Mouse (Mus musculus): ENCODE data around the gene Epn3.

- TF ChIP-seq CTCF (IDR thresholded peaks at IDR 0.05; ENCODE audit: borderline replicate concordance, insufficient read depth, low read length) (no peak), POLR2A (IDR thresholded peaks at IDR 0.05; ENCODE audit: low read depth, low read length) (no peak)
Observed at GRCm38 (mm10) chr11:94449886-94450285, 49.9 kb downstream of the Epn3 start.

All from embryonic fibroblast, embryonic 13.5 days (primary cell).